8 mouse cellular contexts compared by ENCODE assay signal in the genomic region with DNA sequence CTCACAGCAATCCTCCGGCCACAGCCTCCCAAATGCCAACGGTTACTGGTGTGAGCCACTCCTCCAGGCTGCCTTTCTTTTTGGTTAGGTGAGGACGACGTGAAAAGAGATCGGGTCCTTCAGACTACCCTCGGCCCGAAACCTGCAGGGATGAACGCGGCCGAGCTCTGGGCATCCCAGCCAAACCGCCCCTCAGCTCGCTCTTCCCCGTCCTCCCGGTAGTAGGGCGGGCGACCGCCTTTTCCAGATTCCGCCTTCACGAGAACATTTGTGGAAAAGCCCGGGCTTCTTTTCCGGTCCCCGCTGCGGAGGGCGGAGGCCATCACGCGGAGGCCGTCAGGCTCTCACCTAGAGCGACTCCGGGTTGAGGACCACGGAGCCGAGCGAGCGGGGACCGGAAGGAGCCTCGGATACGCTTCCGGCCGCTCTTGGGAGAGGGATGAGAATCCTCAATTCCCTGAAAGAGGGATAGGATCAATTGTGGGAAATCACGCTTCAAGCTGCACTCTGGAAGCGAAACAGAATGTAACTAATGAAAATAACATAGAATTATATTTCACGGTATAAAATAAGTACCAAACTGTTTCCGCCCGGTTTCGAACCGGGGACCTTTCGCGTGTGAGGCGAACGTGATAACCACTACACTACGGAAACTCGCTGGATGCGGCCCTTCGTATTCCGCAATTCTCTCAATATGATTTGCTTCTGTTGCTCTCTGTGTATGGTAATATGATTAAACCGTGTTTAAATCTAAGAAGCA. TPM values are rescaled to one million over a fixed set of nuclear protein-coding genes. Genes with fewer than 3 reads are reported as not detected.
A peak's percentile ranks its signal among the peaks of the same experiment; 100 is the strongest.
DNase-seq lines count a peak whose midpoint lies in the region; ATAC-seq lines count a peak whose summit lies in the region.

No protein-coding gene starts in this region.

- WGBS in heart, embryonic 14.5 days, result under 1% methylated on average over 55 of the region's 55 CpGs
- under 1% methylated on average over 55 of the region's 55 CpGs for WGBS in liver, embryonic 13.5 days (ENCODE audit: insufficient replicate concordance)
- WGBS in stomach, embryonic 14.5 days, result under 1% methylated on average over 55 of the region's 55 CpGs

- peak; percentile 94 for DNase-seq in A20 (ENCODE audit: low read depth, low spot score)
- peak; percentile 95 for DNase-seq in brain, adult 2 months (ENCODE audit: low read depth, low spot score)
- peak; percentile 72 for DNase-seq in fibroblast of lung, adult 2 months (ENCODE audit: low read depth)
- peak; percentile 93 for DNase-seq in kidney, postnatal 14 days
- peak; percentile 84 for DNase-seq in liver, embryonic 13.5 days
- DNase-seq in natural killer cell, adult 2 months (ENCODE audit: low spot score in 2 of 2), result peak; percentile 94

- H3K36me3 ChIP-seq in heart, embryonic 14.5 days (ENCODE audit: control insufficient read depth, insufficient read depth, low read length), result no peaks in the 10 kb centered on the region
- no peaks in the 10 kb centered on the region for H3K36me3 ChIP-seq in liver, embryonic 13.5 days
- no peaks in the 10 kb centered on the region for H3K36me3 ChIP-seq in stomach, embryonic 14.5 days (ENCODE audit: control insufficient read depth, insufficient read depth, low read length)

- H3K4me1 ChIP-seq in heart, embryonic 14.5 days (ENCODE audit: control insufficient read depth in 2 of 2, insufficient read depth in 2 of 2, low read length in 2 of 2), result peaks cover 0 to 10% of the 10 kb centered on the region in 2 experiments; a peak in 2 of 4 replicates
- peaks cover 40% of the 10 kb centered on the region for H3K4me1 ChIP-seq in liver, embryonic 13.5 days (replicated peaks)
- 0 out of 2 replicates have a peak, but pooled peaks cover 6% of the 10 kb centered on the region for H3K4me1 ChIP-seq in stomach, embryonic 14.5 days (ENCODE audit: control insufficient read depth, insufficient read depth, low read length)

- peak overlapping the region; percentile 76 to 100 for H3K4me3 ChIP-seq in heart, embryonic 14.5 days (ENCODE audit: control insufficient read depth in 1 of 2, insufficient read depth in 1 of 2, low read depth in 1 of 2, low read length in 2 of 2)
- H3K4me3 ChIP-seq in liver, embryonic 13.5 days (replicated peaks), result peak overlapping the region; percentile 78
- peak overlapping the region; percentile 59 for H3K4me3 ChIP-seq in stomach, embryonic 14.5 days (ENCODE audit: low read depth, low read length)

- H3K27ac ChIP-seq in heart, embryonic 14.5 days (replicated peaks in 1 of 2; ENCODE audit: control insufficient read depth in 1 of 2, insufficient read depth in 1 of 2, low read depth in 2 of 2, low read length in 2 of 2), result peak overlapping the region; percentile 98 to 100
- H3K27ac ChIP-seq in liver, embryonic 13.5 days, result peak overlapping the region; percentile 96
- H3K27ac ChIP-seq in stomach, embryonic 14.5 days (ENCODE audit: low read length), result peak overlapping the region; percentile 96

- ATAC-seq in heart, embryonic 14.5 days (ENCODE audit: insufficient number of reproducible peaks, insufficient read depth, low FRiP score, low read depth), result peak; percentile 90
- ATAC-seq in liver, embryonic 13.5 days (ENCODE audit: low read depth), result peak; percentile 85
- ATAC-seq in stomach, embryonic 14.5 days (ENCODE audit: insufficient number of reproducible peaks, insufficient read depth, low FRiP score, low read depth), result peak; percentile 89

- peak overlapping the region; percentile 88 for H3K4me2 ChIP-seq in heart, embryonic 14.5 days (ENCODE audit: low read length)
- H3K4me2 ChIP-seq in liver, embryonic 13.5 days, result peak overlapping the region; percentile 90
- H3K4me2 ChIP-seq in stomach, embryonic 14.5 days (replicated peaks; ENCODE audit: low read depth, low read length), result peak overlapping the region; percentile 67

- H3K9me3 ChIP-seq in heart, embryonic 14.5 days (ENCODE audit: control insufficient read depth, low read length), result no peaks in the 10 kb centered on the region
- no peaks in the 10 kb centered on the region for H3K9me3 ChIP-seq in liver, embryonic 13.5 days (replicated peaks)
- no peaks in the 10 kb centered on the region for H3K9me3 ChIP-seq in stomach, embryonic 14.5 days (ENCODE audit: control insufficient read depth, low read depth, low read length)

- no peaks in the 10 kb centered on the region for H3K27me3 ChIP-seq in heart, embryonic 14.5 days (ENCODE audit: control insufficient read depth, insufficient read depth, low read length)
- H3K27me3 ChIP-seq in liver, embryonic 13.5 days, result no peaks in the 10 kb centered on the region
- no peaks in the 10 kb centered on the region for H3K27me3 ChIP-seq in stomach, embryonic 14.5 days (ENCODE audit: control insufficient read depth, insufficient read depth, low read length)

- H3K9ac ChIP-seq in heart, embryonic 14.5 days (ENCODE audit: low read length), result peak overlapping the region; percentile 92
- H3K9ac ChIP-seq in liver, embryonic 13.5 days, result peak overlapping the region; percentile 89
- peak overlapping the region; percentile 55 for H3K9ac ChIP-seq in stomach, embryonic 14.5 days (replicated peaks; ENCODE audit: low read depth, low read length)

RNA-seq across cellular contexts. Expression of a gene that starts 20.0 kb away (rescaled TPM):
- polyA plus RNA-seq in heart, embryonic 14.5 days (2014; fragmentation: Nextera tagmentation; extraction: Ambion mirVana), result 1.7 and 1.9 TPM in 2 replicates
- polyA plus RNA-seq in liver, embryonic 13.5 days (2015; fragmentation: Nextera tagmentation; extraction: Ambion mirVana), result 1.5 and 2.0 TPM in 2 replicates
- 0.17 TPM in 1 of 2 replicates, not detected in the other for polyA plus RNA-seq in stomach, embryonic 14.5 days (2014; fragmentation: Nextera tagmentation; extraction: Ambion mirVana)

RNA-seq across cellular contexts. Expression of a gene that starts 22.1 kb away (rescaled TPM):
- polyA plus RNA-seq in heart, embryonic 14.5 days (2014; fragmentation: Nextera tagmentation; extraction: Ambion mirVana), result 8.3 and 9.1 TPM in 2 replicates
- polyA plus RNA-seq in liver, embryonic 13.5 days (2015; fragmentation: Nextera tagmentation; extraction: Ambion mirVana), result 8.3 and 9.1 TPM in 2 replicates
- 12.0 and 12.4 TPM in 2 replicates for polyA plus RNA-seq in stomach, embryonic 14.5 days (2014; fragmentation: Nextera tagmentation; extraction: Ambion mirVana)

RNA-seq across cellular contexts. Expression of a gene that starts 42.9 kb away (rescaled TPM):
- 0.40 and 0.43 TPM in 2 replicates for polyA plus RNA-seq in heart, embryonic 14.5 days (2014; fragmentation: Nextera tagmentation; extraction: Ambion mirVana)
- not detected in 2 replicates for polyA plus RNA-seq in liver, embryonic 13.5 days (2015; fragmentation: Nextera tagmentation; extraction: Ambion mirVana)
- 0.22 and 0.30 TPM in 2 replicates for polyA plus RNA-seq in stomach, embryonic 14.5 days (2014; fragmentation: Nextera tagmentation; extraction: Ambion mirVana)

Comparison
In these comparisons a context has a peak if more than half of its experiments do, and no peak if none do; other contexts are left out.
1. Peak in every context shown above with its lines: DNase-seq, ATAC-seq, H3K4me3 ChIP-seq and H3K27ac ChIP-seq.